Mouse (Mus musculus): ENCODE data around the gene Doc2b. TPM values are rescaled to one million over a fixed set of nuclear protein-coding genes. Genes with fewer than 3 reads are reported as not detected.

The Doc2b gene
- polyA plus RNA-seq, 1 experiment from 2014 or later: 0.61 TPM

DNA sequence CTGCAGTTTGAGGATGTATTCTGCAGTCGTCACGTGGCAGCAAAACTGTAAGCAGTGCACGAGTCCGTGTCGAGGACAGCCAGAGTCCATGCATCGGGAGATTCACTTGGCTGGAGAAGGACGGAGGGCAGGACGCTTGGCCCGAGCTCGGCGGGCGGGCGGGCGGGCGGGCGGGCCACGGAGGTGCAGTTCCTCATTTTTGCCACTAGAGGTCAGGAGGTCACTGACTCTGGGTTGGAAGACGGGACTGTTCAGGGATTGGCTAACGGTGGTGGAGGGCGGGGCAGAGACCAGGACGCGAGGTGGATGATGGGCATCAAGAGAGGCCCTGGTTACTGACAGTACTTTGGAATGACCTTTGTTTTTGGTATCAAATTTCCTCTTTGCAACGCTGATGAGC is 26.6 kb downstream of the Doc2b start:
- peaks cover 5% of the 10 kb centered on the region; the same call in 1 of the 2 replicates for H3K4me1 ChIP-seq (ENCODE audit: control insufficient read depth, insufficient read depth, low read length)
- H3K27me3 ChIP-seq (replicated peaks; ENCODE audit: control insufficient read depth, insufficient read depth, low read length): no peaks in the 10 kb centered on the region
- no peaks in the 10 kb centered on the region for H3K9me3 ChIP-seq (ENCODE audit: control insufficient read depth, low read length)
- H3K36me3 ChIP-seq (ENCODE audit: control insufficient read depth, insufficient read depth, low read length): peaks cover 8% of the 10 kb centered on the region
- peak overlapping the region; percentile 24; the same call in 1 of the 2 replicates for H3K27ac ChIP-seq (ENCODE audit: low read length)
- 0 out of 2 replicates have a peak overlapping the region, but pooled peaks have one; percentile 11 for H3K9ac ChIP-seq (ENCODE audit: low read depth, low read length)
- under 1% methylated on average over 23 of the region's 23 CpGs for WGBS
- peak overlapping the region; percentile 55 for H3K4me2 ChIP-seq (ENCODE audit: low read depth, low read length)
- ATAC-seq: peak; percentile 94
- H3K4me3 ChIP-seq (ENCODE audit: low read length): 0 out of 2 replicates have a peak overlapping the region, but pooled peaks have one; percentile 13

DNA sequence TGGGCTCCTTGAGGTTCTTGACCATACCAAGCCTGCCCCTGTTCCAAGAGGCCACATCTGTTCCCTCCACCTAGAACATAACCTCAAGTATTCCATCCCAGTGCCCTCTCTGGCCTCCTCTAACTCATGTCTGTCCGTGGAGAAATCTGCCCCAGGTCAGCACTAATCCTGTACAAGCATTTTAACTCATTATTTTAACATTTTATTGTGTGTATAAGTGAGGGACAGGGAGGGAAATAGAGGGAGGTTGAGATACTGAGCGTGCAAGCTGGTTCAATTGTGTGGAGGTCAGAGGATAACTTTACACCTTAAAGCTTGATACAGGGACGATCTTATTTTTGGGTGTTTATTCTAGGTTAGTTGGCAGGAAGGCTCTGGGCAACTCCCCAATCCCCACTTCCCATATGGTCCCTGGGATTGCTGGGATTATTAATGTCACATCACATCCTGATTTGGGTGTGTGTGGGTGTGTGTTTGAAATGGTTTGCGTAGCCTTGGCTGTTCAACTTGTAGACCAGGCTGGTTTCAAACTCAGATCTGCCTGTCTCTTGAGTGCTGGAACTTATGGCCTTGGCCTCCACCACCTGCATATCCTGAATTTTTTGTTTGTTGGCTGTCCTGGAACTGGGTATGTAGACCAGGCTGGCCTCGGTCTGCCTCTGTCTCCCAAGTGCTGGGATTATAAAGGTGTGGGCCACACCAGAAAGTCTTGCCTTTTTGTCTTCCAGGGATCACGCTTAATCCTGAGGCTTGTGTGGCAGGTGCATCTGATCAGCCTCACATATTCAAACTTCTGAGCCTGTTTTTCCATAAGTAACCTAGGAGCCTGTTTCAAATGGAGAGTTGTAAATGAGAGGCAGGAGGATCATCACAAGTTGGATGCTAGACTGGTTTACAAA is 27.5 kb downstream of the Doc2b start:
- WGBS: 52% methylated on average over 6 of the region's 6 CpGs
- Histone ChIP-seq H3K4me1 (ENCODE audit: control insufficient read depth, insufficient read depth, low read length) (peaks cover 5% of the 10 kb centered on the region; the same call in 1 of the 2 replicates), H3K9ac (ENCODE audit: low read depth, low read length) (peak overlapping the region; percentile 11; the same call in 1 of the 2 replicates), H3K27me3 (replicated peaks; ENCODE audit: control insufficient read depth, insufficient read depth, low read length) (no peaks in the 10 kb centered on the region), H3K27ac (ENCODE audit: low read length) (peak overlapping the region; percentile 24; the same call in 1 of the 2 replicates), H3K4me2 (ENCODE audit: low read depth, low read length) (peak overlapping the region; percentile 55; the same call in 1 of the 2 replicates), H3K36me3 (ENCODE audit: control insufficient read depth, insufficient read depth, low read length) (peaks cover 8% of the 10 kb centered on the region), H3K4me3 (ENCODE audit: low read length) (no peak overlapping the region), H3K9me3 (ENCODE audit: control insufficient read depth, low read length) (no peaks in the 10 kb centered on the region)
- ATAC-seq: no peak

DNA sequence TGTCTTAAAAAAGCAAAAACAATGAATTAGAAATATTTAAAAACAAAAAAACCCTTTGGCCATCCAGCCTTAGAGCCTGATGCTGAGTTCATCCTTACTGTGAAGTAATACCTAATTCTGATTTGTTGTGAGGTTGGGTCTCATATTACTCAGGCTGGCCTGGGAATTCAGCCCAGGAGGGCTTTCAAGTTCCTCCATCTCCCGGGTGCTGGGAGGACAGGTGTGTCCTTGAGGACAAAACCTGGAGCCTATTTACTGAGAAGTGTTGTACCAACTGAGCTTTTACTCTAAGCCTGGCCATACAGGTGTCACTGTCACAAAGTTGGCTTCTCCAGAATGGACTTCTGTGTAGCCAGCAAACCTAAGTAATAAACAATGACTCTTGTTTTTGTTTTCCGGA is 28.8 kb downstream of the Doc2b start:
- peaks cover 5% of the 10 kb centered on the region; the same call in 1 of the 2 replicates for H3K4me1 ChIP-seq (ENCODE audit: control insufficient read depth, insufficient read depth, low read length)
- H3K4me2 ChIP-seq (ENCODE audit: low read depth, low read length): no peak overlapping the region
- H3K9ac ChIP-seq (ENCODE audit: low read depth, low read length): no peak overlapping the region
- ATAC-seq: no peak
- H3K4me3 ChIP-seq (ENCODE audit: low read length): no peak overlapping the region
- H3K9me3 ChIP-seq (ENCODE audit: control insufficient read depth, low read length): no peaks in the 10 kb centered on the region
- peaks cover 8% of the 10 kb centered on the region for H3K36me3 ChIP-seq (ENCODE audit: control insufficient read depth, insufficient read depth, low read length)
- H3K27me3 ChIP-seq (replicated peaks; ENCODE audit: control insufficient read depth, insufficient read depth, low read length): no peaks in the 10 kb centered on the region
- no peak overlapping the region for H3K27ac ChIP-seq (ENCODE audit: low read length)
- 57% methylated on average over 2 of the region's 2 CpGs for WGBS

DNA sequence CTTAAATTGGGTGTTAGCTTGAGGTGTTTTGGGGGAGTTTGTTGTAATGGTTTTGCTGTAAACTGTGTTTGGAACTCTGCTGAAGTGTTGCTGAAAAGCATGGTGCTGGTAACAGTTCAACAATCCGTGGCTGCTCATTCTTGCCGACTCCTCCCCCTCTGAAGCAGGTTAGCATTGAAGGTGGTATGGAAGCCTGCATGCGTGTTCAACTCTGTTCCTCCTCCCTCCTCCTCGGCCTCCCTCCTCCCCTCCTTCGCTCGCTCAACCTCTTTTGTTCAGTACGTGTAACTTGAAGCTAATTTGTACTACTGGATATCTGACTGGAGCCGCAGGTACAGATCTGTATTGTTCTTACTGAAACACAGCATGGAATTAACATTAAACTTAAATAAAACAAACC is 30.7 kb downstream of the Doc2b start:
- Histone ChIP-seq H3K9ac (ENCODE audit: low read depth, low read length) (no peak overlapping the region), H3K36me3 (ENCODE audit: control insufficient read depth, insufficient read depth, low read length) (peaks cover 8% of the 10 kb centered on the region), H3K27me3 (replicated peaks; ENCODE audit: control insufficient read depth, insufficient read depth, low read length) (no peaks in the 10 kb centered on the region), H3K9me3 (ENCODE audit: control insufficient read depth, low read length) (no peaks in the 10 kb centered on the region), H3K27ac (ENCODE audit: low read length) (no peak overlapping the region), H3K4me3 (ENCODE audit: low read length) (no peak overlapping the region), H3K4me2 (ENCODE audit: low read depth, low read length) (no peak overlapping the region), H3K4me1 (ENCODE audit: control insufficient read depth, insufficient read depth, low read length) (peaks cover 5% of the 10 kb centered on the region; the same call in 1 of the 2 replicates)
- 86% methylated on average over 8 of the region's 8 CpGs for WGBS
- ATAC-seq: no peak

DNA sequence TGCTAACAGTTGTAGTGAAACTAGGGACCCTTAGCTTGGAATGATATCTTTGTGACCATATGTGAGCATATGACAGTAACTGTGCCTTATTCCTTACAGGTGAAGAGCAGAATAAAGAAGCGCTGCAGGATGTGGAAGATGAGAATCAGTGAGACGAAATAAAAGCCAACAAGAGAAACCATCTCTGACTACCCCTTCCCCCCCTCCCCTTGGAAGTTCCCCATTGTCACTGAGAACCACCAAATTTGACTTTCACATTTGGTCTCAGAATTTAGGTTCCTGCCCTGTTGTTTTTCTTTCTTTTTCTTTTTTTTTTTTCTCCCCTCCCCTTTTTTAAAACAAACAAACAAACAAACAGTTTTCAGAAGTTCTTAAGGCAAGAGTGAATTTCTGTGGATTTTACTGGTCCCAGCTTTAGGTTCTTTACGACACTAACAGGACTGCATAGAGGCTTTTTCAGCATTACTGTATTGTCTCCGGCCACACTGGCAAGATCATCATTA is 31.3 kb downstream of the Doc2b start:
- no peak overlapping the region for H3K4me3 ChIP-seq (ENCODE audit: low read length)
- H3K36me3 ChIP-seq (ENCODE audit: control insufficient read depth, insufficient read depth, low read length): peaks cover 11% of the 10 kb centered on the region
- H3K9me3 ChIP-seq (ENCODE audit: control insufficient read depth, low read length): no peaks in the 10 kb centered on the region
- no peak overlapping the region for H3K4me2 ChIP-seq (ENCODE audit: low read depth, low read length)
- ATAC-seq: no peak
- H3K9ac ChIP-seq (ENCODE audit: low read depth, low read length): no peak overlapping the region
- WGBS: 79% methylated on average over 4 of the region's 4 CpGs
- H3K27me3 ChIP-seq (replicated peaks; ENCODE audit: control insufficient read depth, insufficient read depth, low read length): no peaks in the 10 kb centered on the region
- H3K27ac ChIP-seq (ENCODE audit: low read length): no peak overlapping the region
- H3K4me1 ChIP-seq (ENCODE audit: control insufficient read depth, insufficient read depth, low read length): peaks cover 5% of the 10 kb centered on the region; the same call in 1 of the 2 replicates

DNA sequence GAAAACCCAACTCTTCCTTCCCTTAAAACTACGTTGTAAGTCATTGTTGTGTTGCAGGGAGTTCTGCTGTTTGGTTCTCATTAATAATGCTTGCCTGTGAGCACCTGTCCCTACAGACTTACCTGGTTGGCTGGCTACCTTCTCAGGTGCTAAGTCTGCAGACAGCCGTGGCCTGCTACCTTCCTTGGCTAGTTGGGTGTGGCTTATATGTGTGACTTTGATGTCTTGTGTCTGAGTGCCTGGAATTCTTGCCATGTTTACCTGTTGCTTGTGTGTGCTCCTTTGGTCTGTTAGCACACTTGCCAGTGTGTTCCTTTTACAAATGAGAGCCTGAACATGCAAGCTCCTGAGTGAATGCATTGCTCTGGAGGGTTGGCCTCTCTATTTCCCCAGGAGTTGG is 33.1 kb downstream of the Doc2b start:
- Histone ChIP-seq H3K27ac (ENCODE audit: low read length) (no peak overlapping the region), H3K9ac (ENCODE audit: low read depth, low read length) (no peak overlapping the region), H3K36me3 (ENCODE audit: control insufficient read depth, insufficient read depth, low read length) (peaks cover 20% of the 10 kb centered on the region), H3K4me1 (ENCODE audit: control insufficient read depth, insufficient read depth, low read length) (no peaks in the 10 kb centered on the region), H3K4me2 (ENCODE audit: low read depth, low read length) (no peak overlapping the region), H3K9me3 (ENCODE audit: control insufficient read depth, low read length) (no peaks in the 10 kb centered on the region), H3K4me3 (ENCODE audit: low read length) (no peak overlapping the region), H3K27me3 (replicated peaks; ENCODE audit: control insufficient read depth, insufficient read depth, low read length) (no peaks in the 10 kb centered on the region)
- ATAC-seq: no peak
- 67% methylated on average over 2 of the region's 2 CpGs for WGBS

DNA sequence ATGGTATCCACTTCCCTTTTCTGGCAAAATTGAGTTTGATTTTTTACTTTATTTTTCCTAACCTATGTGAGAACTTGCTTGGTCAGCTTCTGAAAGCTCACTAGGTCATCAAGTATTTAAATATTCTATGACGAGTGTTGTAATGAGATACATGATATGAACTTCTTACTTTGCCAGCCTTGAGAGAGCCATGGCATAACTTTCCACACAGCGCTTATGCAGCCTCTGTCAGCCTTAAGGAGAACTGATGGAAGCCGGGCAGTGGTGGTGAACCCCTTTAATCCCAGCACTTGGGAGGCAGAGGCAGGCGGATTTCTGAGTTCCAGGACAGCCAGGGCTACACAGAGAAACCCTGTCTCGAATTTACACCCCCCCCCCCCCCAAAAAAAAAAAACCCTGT is 35.1 kb downstream of the Doc2b start:
- H3K9me3 ChIP-seq (ENCODE audit: control insufficient read depth, low read length): no peaks in the 10 kb centered on the region
- H3K27ac ChIP-seq (ENCODE audit: low read length): no peak overlapping the region
- no peak overlapping the region for H3K9ac ChIP-seq (ENCODE audit: low read depth, low read length)
- ATAC-seq: no peak
- H3K4me2 ChIP-seq (ENCODE audit: low read depth, low read length): no peak overlapping the region
- peaks cover 21% of the 10 kb centered on the region for H3K36me3 ChIP-seq (ENCODE audit: control insufficient read depth, insufficient read depth, low read length)
- 96% methylated on average over 5 of the region's 5 CpGs for WGBS
- no peaks in the 10 kb centered on the region for H3K27me3 ChIP-seq (replicated peaks; ENCODE audit: control insufficient read depth, insufficient read depth, low read length)
- no peaks in the 10 kb centered on the region for H3K4me1 ChIP-seq (ENCODE audit: control insufficient read depth, insufficient read depth, low read length)
- H3K4me3 ChIP-seq (ENCODE audit: low read length): no peak overlapping the region

DNA sequence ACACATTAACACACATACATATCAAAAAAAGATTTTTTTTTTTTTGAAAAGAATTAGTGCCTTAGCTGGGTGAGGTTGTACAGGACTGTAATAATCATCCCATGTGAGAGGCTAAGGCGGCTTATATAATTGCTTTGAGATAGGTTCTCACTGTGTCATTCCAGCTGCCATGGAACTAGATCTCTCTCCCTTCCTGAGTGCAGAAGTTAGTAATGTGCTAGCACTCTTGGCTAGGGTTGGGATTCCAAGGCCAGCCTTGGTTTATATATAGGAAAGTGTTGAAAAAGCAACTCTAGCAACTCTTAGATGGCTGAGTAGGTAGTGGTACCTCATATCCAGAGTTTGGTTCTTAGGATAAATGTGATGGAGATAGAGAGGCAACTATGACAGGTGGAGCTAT is 37.3 kb downstream of the Doc2b start:
- no peak overlapping the region for H3K9ac ChIP-seq (ENCODE audit: low read depth, low read length)
- no peak overlapping the region for H3K27ac ChIP-seq (ENCODE audit: low read length)
- no peak overlapping the region for H3K4me2 ChIP-seq (ENCODE audit: low read depth, low read length)
- H3K4me1 ChIP-seq (ENCODE audit: control insufficient read depth, insufficient read depth, low read length): no peaks in the 10 kb centered on the region
- H3K4me3 ChIP-seq (ENCODE audit: low read length): no peak overlapping the region
- WGBS: 93% methylated on average over 1 of the region's 1 CpGs
- no peak for ATAC-seq
- peaks cover 22% of the 10 kb centered on the region for H3K36me3 ChIP-seq (ENCODE audit: control insufficient read depth, insufficient read depth, low read length)
- H3K9me3 ChIP-seq (ENCODE audit: control insufficient read depth, low read length): no peaks in the 10 kb centered on the region
- no peaks in the 10 kb centered on the region for H3K27me3 ChIP-seq (replicated peaks; ENCODE audit: control insufficient read depth, insufficient read depth, low read length)

DNA sequence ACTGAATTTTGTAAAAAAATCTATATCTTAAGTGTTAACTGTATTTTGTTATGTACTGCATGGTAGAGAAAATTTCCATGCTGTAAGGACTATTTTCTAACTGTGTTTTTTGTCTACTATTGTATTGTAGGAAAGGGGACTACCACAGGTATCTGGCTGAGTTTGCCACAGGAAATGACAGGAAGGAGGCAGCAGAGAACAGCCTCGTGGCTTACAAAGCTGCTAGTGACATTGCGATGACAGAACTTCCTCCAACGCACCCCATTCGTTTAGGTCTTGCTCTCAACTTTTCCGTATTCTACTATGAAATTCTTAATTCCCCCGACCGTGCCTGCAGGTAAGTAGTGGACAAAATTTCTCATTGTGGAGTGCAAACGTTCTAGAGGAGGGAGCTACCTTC is 39.2 kb downstream of the Doc2b start:
- Histone ChIP-seq H3K36me3 (ENCODE audit: control insufficient read depth, insufficient read depth, low read length) (peaks cover 22% of the 10 kb centered on the region), H3K4me3 (ENCODE audit: low read length) (no peak overlapping the region), H3K9ac (ENCODE audit: low read depth, low read length) (no peak overlapping the region), H3K4me1 (ENCODE audit: control insufficient read depth, insufficient read depth, low read length) (0 out of 2 replicates have a peak, but pooled peaks cover 1% of the 10 kb centered on the region), H3K4me2 (ENCODE audit: low read depth, low read length) (no peak overlapping the region), H3K9me3 (ENCODE audit: control insufficient read depth, low read length) (no peaks in the 10 kb centered on the region), H3K27ac (ENCODE audit: low read length) (no peak overlapping the region), H3K27me3 (replicated peaks; ENCODE audit: control insufficient read depth, insufficient read depth, low read length) (no peaks in the 10 kb centered on the region)
- no peak for ATAC-seq
- 85% methylated on average over 8 of the region's 8 CpGs for WGBS

All from intestine, embryonic 16.5 days (tissue).